Mouse (Mus musculus): ENCODE results near the gene Rps7. TPM values are rescaled to one million over a fixed set of nuclear protein-coding genes. Genes with fewer than 3 reads are reported as not detected.

Gene Rps7
- polyA plus RNA-seq (2016; fragmentation: Nextera tagmentation; extraction: Ambion mirVana), result 751 and 752 TPM in 2 replicates

GRCm38 (mm10) chr12:28635535-28636476 is at the start of gene Rps7:
Gene Rps7 (minus strand): TSS chr12:28635953.
- Histone ChIP-seq H3K27me3 (replicated peaks) (no peaks in the 10 kb centered on the region), H3K9me3 (replicated peaks) (no peaks in the 10 kb centered on the region), H3K4me2 (peak within 1 kb of the TSS; percentile 90), H3K27ac (peak within 1 kb of the TSS; percentile 89), H3K9ac (peak within 1 kb of the TSS; percentile 98), H3K36me3 (peaks cover 41% of the 10 kb centered on the region), H3K4me1 (peaks cover 50% of the 10 kb centered on the region), H3K4me3 (peak within 1 kb of the TSS; percentile 91)
- 3% methylated on average over 69 of the region's 69 CpGs for WGBS (ENCODE audit: insufficient replicate concordance)
- peak; percentile 95 for ATAC-seq

- Histone ChIP-seq H3K9ac (no peak overlapping the region), H3K27me3 (replicated peaks) (no peaks in the 10 kb centered on the region), H3K4me1 (0 out of 2 replicates have a peak, but pooled peaks cover 3% of the 10 kb centered on the region), H3K36me3 (peaks cover 58% of the 10 kb centered on the region), H3K4me2 (no peak overlapping the region), H3K27ac (no peak overlapping the region), H3K9me3 (replicated peaks) (no peaks in the 10 kb centered on the region), H3K4me3 (no peak overlapping the region)
- 79% methylated on average over 1 of the region's 1 CpGs for WGBS (ENCODE audit: insufficient replicate concordance)
- ATAC-seq, result no peak
Observed at GRCm38 (mm10) chr12:28684674-28685073, 48.9 kb upstream of the Rps7 start.

- Histone ChIP-seq H3K9ac (peak overlapping the region; percentile 79), H3K4me3 (peak overlapping the region; percentile 73), H3K4me2 (peak overlapping the region; percentile 94), H3K36me3 (peaks cover 35% of the 10 kb centered on the region), H3K27ac (peak overlapping the region; percentile 79), H3K27me3 (replicated peaks) (0 out of 2 replicates have a peak, but pooled peaks cover 4% of the 10 kb centered on the region), H3K9me3 (replicated peaks) (no peaks in the 10 kb centered on the region), H3K4me1 (peaks cover 22% of the 10 kb centered on the region)
- 50% methylated on average over 5 of the region's 5 CpGs for WGBS (ENCODE audit: insufficient replicate concordance)
- ATAC-seq, result no peak
Observed at GRCm38 (mm10) chr12:28675925-28676209, 40.1 kb upstream of the Rps7 start.

GRCm38 (mm10) chr12:28675121-28675924 is 39.6 kb upstream of the Rps7 start, which contains the start of gene Adi1:
Gene Adi1 (plus strand): TSS chr12:28675231.
- no peaks in the 10 kb centered on the region for H3K9me3 ChIP-seq (replicated peaks)
- peak within 1 kb of the TSS; percentile 73 for H3K4me3 ChIP-seq
- whole genome bisulfite sequencing (ENCODE audit: insufficient replicate concordance), result 2% methylated on average over 53 of the region's 53 CpGs
- peak; percentile 89 for ATAC-seq
- peak within 1 kb of the TSS; percentile 79 for H3K9ac ChIP-seq
- H3K36me3 ChIP-seq, result peaks cover 30% of the 10 kb centered on the region
- H3K4me1 ChIP-seq, result peaks cover 22% of the 10 kb centered on the region
- peak within 1 kb of the TSS; percentile 94 for H3K4me2 ChIP-seq
- H3K27me3 ChIP-seq (replicated peaks), result 0 out of 2 replicates have a peak, but pooled peaks cover 4% of the 10 kb centered on the region
- H3K27ac ChIP-seq, result peak within 1 kb of the TSS; percentile 79

GRCm38 (mm10) chr12:28674038-28674720 is 38.4 kb upstream of the Rps7 start:
- H3K27ac ChIP-seq, result no peak overlapping the region
- peaks cover 20% of the 10 kb centered on the region for H3K36me3 ChIP-seq
- H3K4me1 ChIP-seq, result peaks cover 22% of the 10 kb centered on the region
- H3K9ac ChIP-seq, result no peak overlapping the region
- 69% methylated on average over 10 of the region's 10 CpGs for WGBS (ENCODE audit: insufficient replicate concordance)
- H3K4me3 ChIP-seq, result no peak overlapping the region
- no peak for ATAC-seq
- no peaks in the 10 kb centered on the region for H3K9me3 ChIP-seq (replicated peaks)
- H3K4me2 ChIP-seq, result peak overlapping the region; percentile 94
- 0 out of 2 replicates have a peak, but pooled peaks cover 4% of the 10 kb centered on the region for H3K27me3 ChIP-seq (replicated peaks)

- H3K4me1 ChIP-seq, result peaks cover 13% of the 10 kb centered on the region
- H3K27ac ChIP-seq, result no peak overlapping the region
- H3K9ac ChIP-seq, result no peak overlapping the region
- no peaks in the 10 kb centered on the region for H3K27me3 ChIP-seq (replicated peaks)
- 25% methylated on average over 8 of the region's 8 CpGs for WGBS (ENCODE audit: insufficient replicate concordance)
- no peaks in the 10 kb centered on the region for H3K9me3 ChIP-seq (replicated peaks)
- H3K4me3 ChIP-seq, result no peak overlapping the region
- ATAC-seq, result peak; percentile 24; the same call in 1 of the 2 replicates
- H3K4me2 ChIP-seq, result 0 out of 2 replicates have a peak overlapping the region, but pooled peaks have one; percentile 4
- H3K36me3 ChIP-seq, result no peaks in the 10 kb centered on the region
Observed at GRCm38 (mm10) chr12:28667287-28667686, 31.5 kb upstream of the Rps7 start.

- H3K9me3 ChIP-seq (replicated peaks), result no peaks in the 10 kb centered on the region
- WGBS (ENCODE audit: insufficient replicate concordance), result 61% methylated on average over 4 of the region's 4 CpGs
- H3K4me2 ChIP-seq, result no peak overlapping the region
- H3K27ac ChIP-seq, result no peak overlapping the region
- no peaks in the 10 kb centered on the region for H3K27me3 ChIP-seq (replicated peaks)
- H3K4me3 ChIP-seq, result no peak overlapping the region
- H3K36me3 ChIP-seq, result no peaks in the 10 kb centered on the region
- peaks cover 13% of the 10 kb centered on the region for H3K4me1 ChIP-seq
- no peak overlapping the region for H3K9ac ChIP-seq
- ATAC-seq, result no peak
Observed at GRCm38 (mm10) chr12:28666734-28667133, 31.0 kb upstream of the Rps7 start.

GRCm38 (mm10) chr12:28662628-28663027 is 26.9 kb upstream of the Rps7 start:
- H3K4me2 ChIP-seq, result no peak overlapping the region
- H3K27me3 ChIP-seq (replicated peaks), result no peaks in the 10 kb centered on the region
- no peak for ATAC-seq
- H3K4me1 ChIP-seq, result peaks cover 11% of the 10 kb centered on the region
- H3K9ac ChIP-seq, result no peak overlapping the region
- WGBS (ENCODE audit: insufficient replicate concordance), result 58% methylated on average over 4 of the region's 4 CpGs
- no peak overlapping the region for H3K27ac ChIP-seq
- H3K9me3 ChIP-seq (replicated peaks), result no peaks in the 10 kb centered on the region
- peaks cover 36% of the 10 kb centered on the region for H3K36me3 ChIP-seq
- H3K4me3 ChIP-seq, result no peak overlapping the region

GRCm38 (mm10) chr12:28649141-28650110 is 13.7 kb upstream of the Rps7 start, which contains the start of gene Rnaseh1:
Gene Rnaseh1 (plus strand): TSS chr12:28649602.
- 3% methylated on average over 52 of the region's 52 CpGs for WGBS (ENCODE audit: insufficient replicate concordance)
- H3K4me1 ChIP-seq, result peaks cover 16% of the 10 kb centered on the region
- peaks cover 11% of the 10 kb centered on the region; the same call in 1 of the 2 replicates for H3K27me3 ChIP-seq (replicated peaks)
- peak within 1 kb of the TSS; percentile 55; the same call in 1 of the 2 replicates for H3K27ac ChIP-seq
- H3K4me3 ChIP-seq, result peak within 1 kb of the TSS; percentile 88
- peak within 1 kb of the TSS; percentile 80 for H3K4me2 ChIP-seq
- H3K9me3 ChIP-seq (replicated peaks), result no peaks in the 10 kb centered on the region
- H3K36me3 ChIP-seq, result peaks cover 26% of the 10 kb centered on the region
- peak within 1 kb of the TSS; percentile 80 for H3K9ac ChIP-seq
- ATAC-seq, result peak; percentile 92

- Histone ChIP-seq H3K9me3 (replicated peaks) (no peaks in the 10 kb centered on the region), H3K36me3 (peaks cover 11% of the 10 kb centered on the region), H3K4me2 (no peak overlapping the region), H3K27ac (no peak overlapping the region), H3K4me3 (no peak overlapping the region), H3K9ac (no peak overlapping the region), H3K27me3 (replicated peaks) (peaks cover 8% of the 10 kb centered on the region), H3K4me1 (peaks cover 23% of the 10 kb centered on the region)
- WGBS (ENCODE audit: insufficient replicate concordance), result 45% methylated on average over 2 of the region's 2 CpGs
- ATAC-seq, result no peak
Observed at GRCm38 (mm10) chr12:28638778-28639177, 3.0 kb upstream of the Rps7 start.
